Mouse (Mus musculus) limb, embryonic 14.5 days (tissue): Measurements from ENCODE around the gene Fgf4. TPM values are rescaled to one million over a fixed set of nuclear protein-coding genes. Genes with fewer than 3 reads are reported as not detected.

Experiments used
- ATAC-seq: fragments of 200-750 bp; cut with Nextera tagmentation; 2 replicates; pipeline ENCODE4 v1.8.0; 2017; ENCODE audit warnings: low read depth, moderate number of reproducible peaks, moderate TSS enrichment; ENCODE audit not compliant: low FRiP score
- DNase-seq: peaks from one replicate; pipeline ENCODE4 v3.0.0-alpha.2; 2015; ENCODE audit warnings: low spot score
- H3K27ac ChIP-seq: fragments of 300-500 bp; sonication (generic); replicated peaks from 2 replicates; pipeline ENCODE4 v1.5.1; 2014; ENCODE audit warnings: low read depth, mild to moderate bottlenecking, low read length, moderate library complexity, mixed read lengths
- H3K27me3 ChIP-seq: fragments of 300-500 bp; sonication (generic); 2 replicates; pipeline ENCODE4 v1.6.1; 2014; ENCODE audit warnings: low read length, mixed read lengths; ENCODE audit not compliant: control insufficient read depth, insufficient read depth
- H3K36me3 ChIP-seq: fragments of 300-500 bp; sonication (generic); 2 replicates; pipeline ENCODE4 v1.6.1; 2014; ENCODE audit warnings: mild to moderate bottlenecking, low read length, moderate library complexity, mixed read lengths; ENCODE audit not compliant: control insufficient read depth, insufficient read depth
- H3K4me1 ChIP-seq: fragments of 300-500 bp; sonication (generic); 2 replicates; pipeline ENCODE4 v1.6.1; 2014; ENCODE audit warnings: antibody characterized with exemption, low read length, mixed read lengths; ENCODE audit not compliant: control insufficient read depth, insufficient read depth
- H3K4me2 ChIP-seq: fragments of 300-500 bp; sonication (generic); replicated peaks from 2 replicates; pipeline ENCODE4 v1.6.1; 2014; ENCODE audit warnings: low read depth, mild to moderate bottlenecking, low read length, moderate library complexity; ENCODE audit not compliant: severe bottlenecking
- H3K4me3 ChIP-seq: fragments of 300-500 bp; sonication (generic); replicated peaks from 2 replicates; pipeline ENCODE4 v1.5.1; 2014; ENCODE audit warnings: low read length
- H3K9ac ChIP-seq: fragments of 300-500 bp; sonication (generic); 2 replicates; pipeline ENCODE4 v1.6.1; 2014; ENCODE audit warnings: mild to moderate bottlenecking, low read depth, low read length, moderate library complexity; ENCODE audit not compliant: severe bottlenecking
- H3K9me3 ChIP-seq: fragments of 300-500 bp; sonication (generic); 2 replicates; pipeline ENCODE4 v1.6.1; 2016; ENCODE audit warnings: low read length; ENCODE audit not compliant: control insufficient read depth
- POLR2A ChIP-seq: fragments of 200-500 bp; IDR thresholded peaks from 2 replicates; pipeline ENCODE4 v1.8.0; 2012; ENCODE audit warnings: inconsistent platforms, mild to moderate bottlenecking, moderate library complexity, borderline replicate concordance; ENCODE audit not compliant: insufficient read depth, insufficient read length; ENCODE audit errors: extremely low read depth
- WGBS: fragments of 180-500 bp; shearing (Covaris S2); extraction: QIAGEN DNeasy Blood & Tissue Kit; methylation state at CpG from one replicate; pipeline ENCODE4 v1.1.7; 2014; 5-methylcytosine and 5-hydroxymethylcytosine counted together
- polyA plus RNA-seq, 2 experiments: library from polyadenylated mRNA; depleted of rRNA in 1 of 2; stranded (reverse) in 1 of 2; unstranded in 1 of 2; fragments of >200 nt; fragmentation: Nextera tagmentation in 1 of 2; extraction: Ambion mirVana in 1 of 2; gene quantifications; 2 replicates each; pipeline versions ENCODE4 v1.2.1 to v1.2.3; 2012 to 2014

Gene Fgf4
- polyA plus RNA-seq, 2 experiments, result 0.57 to 0.91 TPM

DNA sequence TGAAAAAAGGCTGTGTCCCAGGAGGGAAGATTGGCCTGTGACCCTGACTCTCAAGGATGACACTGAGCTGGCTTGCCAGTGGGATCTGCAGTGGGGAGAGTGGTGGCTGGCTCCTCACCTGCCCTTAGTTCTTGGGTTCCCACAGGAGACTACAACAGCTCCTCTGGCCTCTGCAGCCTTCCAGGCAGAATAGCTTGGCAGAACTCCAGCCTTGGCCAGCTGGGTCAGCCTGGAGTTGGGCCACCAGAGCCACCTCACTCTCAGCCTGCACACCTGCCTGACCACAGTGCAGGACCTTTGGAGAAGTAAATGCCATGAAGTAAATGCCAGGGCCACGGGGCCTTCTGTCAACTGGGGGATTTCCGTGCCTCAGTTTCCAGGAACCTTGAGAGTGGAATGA, 23.2 kb upstream of the Fgf4 start:
- Histone ChIP-seq H3K4me1 (no peaks in the 10 kb centered on the region), H3K27me3 (no peaks in the 10 kb centered on the region), H3K27ac (no peak overlapping the region), H3K4me2 (no peak overlapping the region), H3K4me3 (no peak overlapping the region), H3K9me3 (no peaks in the 10 kb centered on the region), H3K36me3 (no peaks in the 10 kb centered on the region), H3K9ac (no peak overlapping the region)
- no peak for ATAC-seq
- no peak for DNase-seq
- no peak for TF ChIP-seq POLR2A
- 88% methylated on average over 2 of the region's 2 CpGs for WGBS

DNA sequence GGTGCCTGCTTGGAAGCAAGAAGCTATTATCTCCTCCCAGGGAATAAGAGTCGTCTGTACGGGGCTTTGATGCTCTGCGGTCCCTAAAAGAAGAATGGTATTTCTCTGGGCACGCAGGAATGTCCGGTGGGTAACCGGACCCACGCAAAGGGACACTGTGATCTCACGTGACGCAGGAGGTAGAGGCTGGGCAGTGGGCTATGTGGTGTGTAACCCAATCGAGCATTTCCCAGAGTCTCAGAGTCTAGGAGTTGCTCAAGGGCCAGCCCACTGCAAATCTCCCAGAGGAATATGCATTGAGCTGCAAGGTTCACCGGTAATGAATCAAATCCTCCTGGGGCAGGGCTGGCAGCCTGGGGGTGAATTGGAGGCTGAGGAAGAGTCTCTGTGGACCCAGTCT, 18.8 kb upstream of the Fgf4 start:
- no peaks in the 10 kb centered on the region for H3K27me3 ChIP-seq
- H3K9me3 ChIP-seq, result no peaks in the 10 kb centered on the region
- no peak overlapping the region for H3K27ac ChIP-seq
- DNase-seq, result no peak
- no peaks in the 10 kb centered on the region for H3K4me1 ChIP-seq
- no peak for TF ChIP-seq POLR2A
- H3K4me3 ChIP-seq, result no peak overlapping the region
- ATAC-seq, result no peak
- H3K9ac ChIP-seq, result no peak overlapping the region
- no peaks in the 10 kb centered on the region for H3K36me3 ChIP-seq
- 70% methylated on average over 11 of the region's 11 CpGs for WGBS
- H3K4me2 ChIP-seq, result no peak overlapping the region

DNA sequence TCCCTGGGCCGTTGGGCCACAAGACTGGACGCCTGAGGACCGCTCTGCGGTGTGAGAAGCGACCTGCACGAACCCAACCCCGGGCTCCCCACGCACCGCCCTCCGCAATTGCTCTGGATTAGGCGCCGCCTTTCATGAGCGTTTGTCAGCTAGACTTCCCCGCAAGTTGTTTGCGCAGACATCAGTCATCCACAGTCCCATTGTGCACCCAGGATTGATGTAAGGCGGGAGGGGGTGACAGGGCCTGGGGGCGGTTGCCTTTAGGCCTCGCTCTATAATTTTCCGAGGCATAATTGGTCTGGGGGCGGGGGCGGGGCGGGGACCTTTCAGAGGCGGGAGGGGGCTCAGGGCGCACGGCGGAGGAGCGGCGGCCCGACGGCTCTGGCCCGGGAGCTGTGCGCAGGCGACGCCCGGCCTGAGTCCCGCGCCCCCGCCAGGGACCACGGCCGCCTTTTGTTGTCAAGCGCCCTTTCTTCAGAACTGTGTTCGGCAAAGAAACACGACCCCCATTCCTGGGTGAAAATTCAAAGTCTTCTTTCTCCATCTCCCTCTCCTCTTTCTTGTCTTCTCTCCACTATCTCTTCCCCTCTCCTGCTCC, 9.2 kb upstream of the Fgf4 start, which contains the start of gene Fgf3:
Fgf3 (plus strand) TSS at position 193 of the 598 bp plus-strand sequence.
- no peaks in the 10 kb centered on the region for H3K36me3 ChIP-seq
- no peak for TF ChIP-seq POLR2A
- no peaks in the 10 kb centered on the region for H3K9me3 ChIP-seq
- H3K27me3 ChIP-seq, result peaks cover 65% of the 10 kb centered on the region
- ATAC-seq, result no peak
- H3K9ac ChIP-seq, result no peak within 1 kb of the TSS
- no peak within 1 kb of the TSS for H3K27ac ChIP-seq
- H3K4me2 ChIP-seq, result peak within 1 kb of the TSS; percentile 72
- 1% methylated on average over 31 of the region's 43 CpGs for WGBS
- peak within 1 kb of the TSS; percentile 39 for H3K4me3 ChIP-seq
- H3K4me1 ChIP-seq, result peaks cover 8% of the 10 kb centered on the region; the same call in 1 of the 2 replicates
- DNase-seq, result no peak

- Histone ChIP-seq H3K4me3 (peak overlapping the region; percentile 39), H3K9ac (peak overlapping the region; percentile 16; the same call in 1 of the 2 replicates), H3K4me1 (peaks cover 8% of the 10 kb centered on the region; the same call in 1 of the 2 replicates), H3K36me3 (no peaks in the 10 kb centered on the region), H3K27ac (no peak overlapping the region), H3K9me3 (no peaks in the 10 kb centered on the region), H3K27me3 (peaks cover 67% of the 10 kb centered on the region), H3K4me2 (peak overlapping the region; percentile 72)
- ATAC-seq (peak; percentile 30; the same call in 1 of the 2 replicates), DNase-seq (no peak)
- 3% methylated on average over 85 of the region's 94 CpGs for WGBS
- TF ChIP-seq POLR2A, result no peak
Observed at GRCm38 (mm10) chr7:144838522-144839503, 8.4 kb upstream of the Fgf4 start.

DNA sequence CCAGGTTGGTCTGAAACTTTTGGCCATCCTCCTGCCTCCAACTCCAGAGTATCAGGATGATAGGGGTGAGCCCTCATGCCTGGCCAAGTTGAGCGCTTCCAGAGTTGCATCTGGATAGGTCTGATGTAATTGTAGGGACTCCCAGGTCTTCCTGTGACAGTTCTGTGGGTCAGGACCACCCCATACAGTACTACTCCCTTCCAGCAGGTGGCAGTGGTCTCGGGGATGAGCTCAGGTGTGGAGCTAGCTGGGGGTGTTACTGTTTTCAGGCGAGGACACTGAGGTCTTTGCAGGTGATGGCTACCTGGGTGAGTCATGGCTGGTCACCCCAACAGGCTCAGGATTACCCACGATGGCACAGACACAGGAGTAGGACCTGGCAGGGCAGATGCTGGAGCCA, 1.0 kb upstream of the Fgf4 start:
- DNase-seq (no peak), ATAC-seq (no peak)
- Histone ChIP-seq H3K4me2 (no peak overlapping the region), H3K27ac (no peak overlapping the region), H3K9ac (no peak overlapping the region), H3K27me3 (peaks cover 12% of the 10 kb centered on the region; the same call in 1 of the 2 replicates), H3K9me3 (no peaks in the 10 kb centered on the region), H3K4me3 (no peak overlapping the region), H3K36me3 (no peaks in the 10 kb centered on the region), H3K4me1 (no peaks in the 10 kb centered on the region)
- no peak for TF ChIP-seq POLR2A
- 19% methylated on average over 4 of the region's 4 CpGs for WGBS
